Mouse (Mus musculus) hindbrain, embryonic 12.5 days (tissue): ENCODE measurements around the gene Cdh3. TPM values are rescaled to one million over a fixed set of nuclear protein-coding genes. Genes with fewer than 3 reads are reported as not detected.

Experiments
- ATAC-seq: fragments of 200-750 bp; cut with Nextera tagmentation; 2 replicates; pipeline ENCODE4 v1.8.0; 2017; ENCODE audit warnings: moderate TSS enrichment; ENCODE audit not compliant: low FRiP score
- H3K27ac ChIP-seq: fragments of 300-500 bp; sonication (generic); 2 replicates; pipeline ENCODE4 v1.5.1; 2016; ENCODE audit warnings: mild to moderate bottlenecking
- H3K27me3 ChIP-seq: fragments of 300-500 bp; sonication (generic); 2 replicates; pipeline ENCODE4 v1.6.1; 2016; ENCODE audit warnings: mild to moderate bottlenecking
- H3K36me3 ChIP-seq: fragments of 300-500 bp; sonication (generic); 2 replicates; pipeline ENCODE4 v1.6.1; 2016; ENCODE audit warnings: mild to moderate bottlenecking
- H3K4me1 ChIP-seq: fragments of 300-500 bp; sonication (generic); 2 replicates; pipeline ENCODE4 v1.6.1; 2016
- H3K4me2 ChIP-seq: fragments of 300-500 bp; sonication (generic); replicated peaks from 2 replicates; pipeline ENCODE4 v1.6.1; 2016; ENCODE audit warnings: mild to moderate bottlenecking
- H3K4me3 ChIP-seq: fragments of 300-500 bp; sonication (generic); 2 replicates; pipeline ENCODE4 v1.5.1; 2016; ENCODE audit warnings: mild to moderate bottlenecking
- H3K9ac ChIP-seq: fragments of 300-500 bp; sonication (generic); 2 replicates; pipeline ENCODE4 v1.6.1; 2016; ENCODE audit warnings: mild to moderate bottlenecking, moderate library complexity
- H3K9me3 ChIP-seq: fragments of 300-500 bp; sonication (generic); replicated peaks from 2 replicates; pipeline ENCODE4 v1.6.1; 2016; ENCODE audit warnings: mild to moderate bottlenecking
- WGBS: fragments of 180-500 bp; shearing (Covaris S2); methylation state at CpG from one replicate; pipeline ENCODE4 v1.1.7; 2016; 5-methylcytosine and 5-hydroxymethylcytosine counted together
- polyA plus RNA-seq: library from polyadenylated mRNA; unstranded; fragments of >200 nt; fragmentation: Nextera tagmentation; extraction: Ambion mirVana; gene quantifications from 2 replicates; pipeline ENCODE4 v1.2.1, GENCODE M21; 2016

The Cdh3 gene
- polyA plus RNA-seq, 1 experiment from 2014 or later = 10.0 TPM

DNA sequence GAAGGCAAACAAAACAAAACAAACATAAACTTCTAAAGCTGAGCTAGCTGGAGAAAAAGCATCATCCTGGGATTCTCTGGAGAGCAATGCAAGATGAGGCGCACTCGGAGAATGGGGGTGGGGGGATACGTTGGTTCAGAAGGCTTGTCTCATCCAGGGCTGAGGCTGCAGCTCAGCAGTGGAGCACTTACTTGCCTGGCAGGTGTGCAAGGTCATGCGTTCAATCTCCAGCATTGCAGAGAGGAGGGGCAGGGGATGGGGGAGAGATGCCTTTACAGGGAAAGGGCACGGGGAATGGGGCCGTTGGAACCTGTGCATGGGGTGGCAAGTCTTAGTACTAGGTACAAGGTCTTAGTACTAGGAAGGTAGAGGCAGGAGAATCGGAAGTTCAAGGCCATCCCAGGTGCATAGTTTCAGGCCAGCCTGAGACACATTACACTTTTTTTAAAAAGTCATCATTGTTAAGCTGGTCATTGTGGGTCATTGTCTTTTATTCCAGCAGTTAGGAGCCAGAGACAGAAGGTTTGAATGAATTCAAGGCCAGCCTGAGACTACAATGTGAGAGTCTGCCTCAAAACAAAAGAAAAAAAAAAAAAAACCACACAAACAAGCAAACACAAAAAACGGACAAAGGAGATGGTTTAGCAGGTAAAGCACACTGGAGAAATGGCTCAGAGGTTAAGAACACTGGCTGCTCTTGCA is 1.5 kb upstream of the Cdh3 start:
- Histone ChIP-seq H3K9me3 (no peaks in the 10 kb centered on the region), H3K27me3 (peaks cover 70% of the 10 kb centered on the region), H3K4me2 (no peak overlapping the region), H3K9ac (no peak overlapping the region), H3K36me3 (no peaks in the 10 kb centered on the region), H3K4me1 (peaks cover 28% of the 10 kb centered on the region), H3K27ac (no peak overlapping the region), H3K4me3 (no peak overlapping the region)
- 51% methylated on average over 8 of the region's 8 CpGs for WGBS
- ATAC-seq = no peak

DNA sequence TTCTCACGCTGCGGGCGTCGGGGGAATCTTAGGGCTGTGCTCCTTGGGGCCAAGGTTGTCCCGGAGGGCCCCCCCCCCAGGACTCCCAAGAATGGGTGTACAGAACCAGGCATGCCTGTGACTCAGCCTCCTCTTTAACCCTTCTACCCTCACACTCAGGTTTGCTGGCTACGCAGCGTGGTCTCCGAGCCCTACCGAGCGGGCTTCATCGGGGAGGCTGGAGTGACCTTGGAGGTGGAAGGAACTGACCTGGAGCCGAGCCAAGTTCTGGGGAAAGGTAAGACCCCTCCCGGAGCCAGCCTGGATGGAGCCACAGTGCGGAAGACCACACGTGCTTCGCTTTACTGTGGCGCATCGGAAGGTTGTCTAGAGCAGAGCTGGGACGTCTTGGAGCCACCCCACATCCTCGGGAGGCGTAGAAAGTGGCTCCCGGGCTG is 392 bp downstream of the Cdh3 start:
- WGBS = 1% methylated on average over 22 of the region's 22 CpGs
- Histone ChIP-seq H3K9ac (peak overlapping the region; percentile 29; the same call in 1 of the 2 replicates), H3K36me3 (no peaks in the 10 kb centered on the region), H3K4me3 (peak overlapping the region; percentile 33), H3K4me2 (peak overlapping the region; percentile 57), H3K9me3 (no peaks in the 10 kb centered on the region), H3K27me3 (peaks cover 66% of the 10 kb centered on the region), H3K4me1 (peaks cover 28% of the 10 kb centered on the region), H3K27ac (no peak overlapping the region)
- ATAC-seq = 0 out of 2 replicates have a peak, but pooled peaks have one; percentile 18

DNA sequence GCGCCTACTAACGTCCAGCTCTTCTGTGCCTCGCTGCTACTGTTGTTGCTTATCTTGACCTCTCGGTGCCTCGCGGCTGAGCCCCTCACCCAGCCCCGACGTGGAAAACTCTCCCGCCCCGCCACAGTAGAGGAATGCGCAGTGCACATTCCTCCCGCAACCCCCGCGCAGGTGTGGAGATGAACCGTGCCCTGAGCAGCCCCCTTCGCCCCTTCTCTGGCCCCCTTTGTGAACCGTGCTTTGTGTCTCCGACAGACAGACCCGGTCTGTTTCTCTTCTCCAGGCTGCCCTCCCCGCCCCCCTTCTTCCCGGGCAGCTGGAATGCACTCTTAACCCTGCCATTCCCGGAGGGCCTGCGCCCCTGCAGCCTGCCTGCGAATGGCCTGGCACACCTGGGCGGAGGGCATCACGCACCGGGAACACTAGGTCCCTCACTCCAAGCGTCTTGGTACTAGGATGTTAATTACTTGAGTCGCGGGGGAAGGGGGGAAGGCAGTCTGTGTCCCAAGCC is 895 bp downstream of the Cdh3 start:
- peaks cover 28% of the 10 kb centered on the region for H3K4me1 ChIP-seq
- peaks cover 63% of the 10 kb centered on the region for H3K27me3 ChIP-seq
- peak overlapping the region; percentile 33 for H3K4me3 ChIP-seq
- H3K9ac ChIP-seq = peak overlapping the region; percentile 29
- H3K4me2 ChIP-seq = peak overlapping the region; percentile 57
- no peaks in the 10 kb centered on the region for H3K36me3 ChIP-seq
- 0 out of 2 replicates have a peak, but pooled peaks have one; percentile 38 for ATAC-seq
- H3K9me3 ChIP-seq = no peaks in the 10 kb centered on the region
- no peak overlapping the region for H3K27ac ChIP-seq
- under 1% methylated on average over 30 of the region's 30 CpGs for WGBS

DNA sequence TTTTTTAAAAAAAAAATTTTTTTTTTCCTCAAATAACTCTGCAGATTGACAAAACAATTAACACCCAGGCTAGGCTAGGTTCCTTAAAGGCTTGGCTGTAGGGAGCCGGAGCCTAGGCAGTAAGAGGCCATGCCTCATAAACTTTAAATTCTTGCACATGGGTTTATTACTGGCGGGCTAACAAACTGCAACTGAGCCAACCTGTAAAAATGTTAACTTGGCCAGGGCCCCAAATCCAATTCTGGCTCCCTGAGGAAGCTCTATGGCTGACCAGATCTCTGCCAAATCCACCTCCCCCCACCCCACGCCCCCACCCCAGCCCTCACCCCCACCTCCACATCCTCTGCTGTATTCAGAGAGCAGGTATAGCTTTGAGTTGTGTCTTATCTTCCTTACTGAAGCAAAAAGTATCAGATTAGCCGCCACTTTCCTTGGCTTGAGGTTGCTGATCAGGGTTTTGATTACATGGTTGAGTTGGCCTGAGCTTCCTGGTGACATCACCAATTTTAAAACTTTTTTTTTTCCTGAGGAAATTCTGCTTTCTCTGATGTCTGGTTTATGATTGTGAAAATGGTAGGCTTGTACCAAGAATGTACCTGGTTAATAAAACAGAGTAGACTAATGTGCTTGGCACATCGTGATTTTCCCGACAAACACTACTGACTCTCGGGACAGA is 1.9 kb downstream of the Cdh3 start:
- no peak overlapping the region for H3K9ac ChIP-seq
- H3K4me2 ChIP-seq = no peak overlapping the region
- 63% methylated on average over 7 of the region's 7 CpGs for WGBS
- peaks cover 28% of the 10 kb centered on the region for H3K4me1 ChIP-seq
- H3K9me3 ChIP-seq = no peaks in the 10 kb centered on the region
- no peak for ATAC-seq
- H3K4me3 ChIP-seq = no peak overlapping the region
- H3K36me3 ChIP-seq = no peaks in the 10 kb centered on the region
- H3K27ac ChIP-seq = no peak overlapping the region
- peaks cover 52% of the 10 kb centered on the region for H3K27me3 ChIP-seq

DNA sequence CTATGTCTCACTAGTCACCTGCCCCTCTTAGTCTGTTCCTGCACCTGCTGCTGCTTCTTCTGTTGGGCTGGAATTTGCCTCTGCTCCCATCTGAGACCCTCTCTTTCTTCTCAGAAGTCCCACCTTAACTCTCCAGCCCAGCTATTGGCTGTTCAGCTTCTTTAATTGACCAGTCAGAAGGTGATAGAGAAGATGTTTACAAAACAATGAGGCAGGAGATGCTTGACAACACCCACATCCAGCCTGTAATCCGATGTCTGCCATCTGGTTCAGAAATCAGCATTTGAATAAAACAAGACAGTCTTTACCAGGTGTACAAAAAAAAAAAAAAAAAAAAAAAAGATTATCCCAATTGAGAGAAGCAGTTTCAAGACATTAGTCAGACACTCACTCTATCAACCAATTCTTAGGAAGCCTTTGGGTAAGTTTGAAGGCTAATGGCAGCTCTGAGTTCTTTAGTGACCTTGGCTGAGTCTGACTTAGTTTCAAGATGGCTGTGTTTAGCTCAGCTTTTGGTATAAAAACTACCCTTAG is 5.3 kb downstream of the Cdh3 start:
- Histone ChIP-seq H3K9me3 (no peaks in the 10 kb centered on the region), H3K9ac (no peak overlapping the region), H3K4me2 (no peak overlapping the region), H3K36me3 (no peaks in the 10 kb centered on the region), H3K27ac (no peak overlapping the region), H3K4me1 (peaks cover 8% of the 10 kb centered on the region), H3K27me3 (peaks cover 21% of the 10 kb centered on the region), H3K4me3 (no peak overlapping the region)
- no peak for ATAC-seq
- 33% methylated on average over 1 of the region's 1 CpGs for WGBS

DNA sequence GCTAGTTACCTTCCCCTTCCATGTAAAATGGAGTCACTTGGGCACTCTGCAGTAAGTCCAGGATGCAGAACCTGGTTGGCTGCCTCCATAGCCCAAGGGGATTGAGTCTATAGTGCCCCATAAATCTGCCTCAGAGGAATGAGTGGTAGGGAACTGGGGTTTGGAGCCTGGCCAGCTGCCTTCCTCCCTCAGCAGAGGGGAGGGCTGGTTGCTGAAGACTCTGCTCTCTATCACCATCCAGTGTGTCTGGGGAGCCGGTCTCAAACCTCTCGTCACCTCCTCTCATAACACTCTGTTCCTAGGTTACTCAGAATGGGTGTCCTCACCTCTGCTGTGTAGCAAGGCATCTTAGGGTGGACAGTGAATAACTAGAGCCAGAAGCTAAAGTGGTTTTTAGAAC is 5.9 kb downstream of the Cdh3 start:
- no peak overlapping the region for H3K4me3 ChIP-seq
- no peaks in the 10 kb centered on the region for H3K9me3 ChIP-seq
- H3K9ac ChIP-seq = no peak overlapping the region
- H3K4me2 ChIP-seq = no peak overlapping the region
- H3K4me1 ChIP-seq = peaks cover 2% of the 10 kb centered on the region
- no peaks in the 10 kb centered on the region for H3K36me3 ChIP-seq
- WGBS = 76% methylated on average over 2 of the region's 2 CpGs
- no peak for ATAC-seq
- peaks cover 16% of the 10 kb centered on the region for H3K27me3 ChIP-seq
- H3K27ac ChIP-seq = no peak overlapping the region

DNA sequence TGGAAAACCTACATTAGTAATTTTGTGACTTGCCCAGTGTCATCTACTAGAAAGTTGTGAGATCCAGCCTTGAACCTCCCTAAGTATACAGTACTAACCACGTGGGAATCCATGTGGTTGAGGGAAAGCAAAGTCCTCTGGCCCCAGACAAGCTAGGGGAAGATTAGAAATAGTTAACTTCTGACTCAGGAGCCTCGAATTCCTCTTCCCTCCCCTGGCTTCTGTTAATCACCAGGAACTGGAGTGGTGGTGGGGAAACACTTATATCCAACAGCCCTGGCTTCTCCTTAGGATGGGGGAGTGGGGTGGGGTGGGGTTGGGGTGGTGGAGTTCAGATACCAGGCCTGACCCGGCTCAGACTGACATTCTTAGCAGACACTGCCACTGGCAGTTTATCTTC is 8.1 kb downstream of the Cdh3 start:
- WGBS = 46% methylated on average over 3 of the region's 3 CpGs

DNA sequence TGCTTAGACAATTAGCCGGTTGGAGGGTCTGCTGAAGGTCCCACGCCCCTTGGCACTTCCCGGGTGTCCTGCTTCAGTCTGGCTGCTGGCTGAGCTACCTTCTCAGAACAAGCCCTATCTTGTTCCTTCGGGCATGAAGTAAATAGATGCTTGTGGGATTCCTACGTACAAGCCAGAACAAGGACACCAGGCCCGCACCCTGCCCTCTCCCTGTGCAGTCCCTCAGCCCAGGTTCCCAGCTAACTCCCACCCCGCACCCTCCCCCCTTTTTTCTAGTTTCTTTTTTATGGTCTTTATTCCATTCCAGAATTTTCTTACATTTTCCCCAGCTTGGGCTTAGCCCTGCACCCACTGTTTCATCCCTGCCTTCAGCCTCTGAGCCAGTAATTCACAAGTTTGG is 9.9 kb downstream of the Cdh3 start:
- Histone ChIP-seq H3K9me3 (no peaks in the 10 kb centered on the region), H3K27ac (no peak overlapping the region), H3K9ac (no peak overlapping the region), H3K36me3 (no peaks in the 10 kb centered on the region), H3K4me3 (no peak overlapping the region), H3K4me2 (no peak overlapping the region), H3K4me1 (no peaks in the 10 kb centered on the region), H3K27me3 (no peaks in the 10 kb centered on the region; the same call in 1 of the 2 replicates)
- ATAC-seq = no peak
- 87% methylated on average over 7 of the region's 7 CpGs for WGBS

More for the DNA sequence above, 8.1 kb downstream of the Cdh3 start:
- ATAC-seq = no peak
- Histone ChIP-seq H3K9me3 (no peaks in the 10 kb centered on the region), H3K27ac (no peak overlapping the region), H3K4me1 (no peaks in the 10 kb centered on the region), H3K4me2 (no peak overlapping the region), H3K27me3 (no peaks in the 10 kb centered on the region; the same call in 1 of the 2 replicates), H3K4me3 (no peak overlapping the region), H3K9ac (no peak overlapping the region), H3K36me3 (no peaks in the 10 kb centered on the region)

DNA sequence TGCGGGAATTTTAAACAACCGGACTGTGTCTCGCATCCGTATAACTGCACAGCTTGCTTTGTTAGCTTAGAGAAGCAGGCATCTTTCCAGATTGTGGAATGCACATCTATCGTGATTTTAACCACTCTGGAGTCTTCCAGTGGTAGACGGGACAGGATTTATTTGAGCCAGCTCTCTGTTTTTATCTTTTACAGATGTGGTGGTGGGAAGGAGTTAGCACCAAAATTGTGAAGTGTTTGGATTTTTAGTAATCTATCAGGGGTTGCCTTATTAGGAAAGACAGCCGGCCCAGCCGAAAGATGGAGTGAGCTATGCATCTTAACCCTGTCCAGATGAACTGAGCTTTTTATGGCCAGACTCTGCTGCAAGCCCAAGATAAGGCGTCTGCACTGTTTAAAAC is 11.2 kb downstream of the Cdh3 start:
- Histone ChIP-seq H3K27ac (no peak overlapping the region), H3K4me1 (no peaks in the 10 kb centered on the region), H3K4me2 (no peak overlapping the region), H3K36me3 (no peaks in the 10 kb centered on the region), H3K4me3 (no peak overlapping the region), H3K9ac (no peak overlapping the region), H3K27me3 (no peaks in the 10 kb centered on the region; the same call in 1 of the 2 replicates), H3K9me3 (no peaks in the 10 kb centered on the region)
- no peak for ATAC-seq
- 72% methylated on average over 9 of the region's 9 CpGs for WGBS

DNA sequence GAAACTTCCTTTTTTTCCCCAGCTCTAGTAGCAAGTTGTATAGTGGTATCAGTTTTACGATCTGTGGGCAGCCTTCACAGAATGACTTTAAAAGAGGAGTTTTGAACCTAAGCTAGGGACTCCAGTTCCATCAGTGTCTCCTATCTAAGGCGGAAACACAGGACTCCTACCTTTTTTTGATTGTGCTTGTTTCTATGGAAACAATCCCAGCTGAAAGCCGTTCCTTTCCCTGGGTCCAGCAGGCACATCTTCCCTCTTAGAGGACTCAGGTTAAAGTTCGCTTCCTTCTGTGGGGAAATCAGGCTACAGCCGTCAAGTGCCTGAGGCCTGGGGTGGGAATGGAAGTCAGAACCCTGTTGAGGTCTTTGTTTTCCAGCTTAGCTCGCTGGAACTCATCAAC is 16.0 kb downstream of the Cdh3 start:
- no peaks in the 10 kb centered on the region for H3K9me3 ChIP-seq
- 58% methylated on average over 6 of the region's 6 CpGs for WGBS
- no peaks in the 10 kb centered on the region for H3K4me1 ChIP-seq
- H3K27me3 ChIP-seq = no peaks in the 10 kb centered on the region; the same call in 1 of the 2 replicates
- H3K4me2 ChIP-seq = no peak overlapping the region
- H3K27ac ChIP-seq = no peak overlapping the region
- H3K9ac ChIP-seq = no peak overlapping the region
- no peaks in the 10 kb centered on the region for H3K36me3 ChIP-seq
- no peak for ATAC-seq
- no peak overlapping the region for H3K4me3 ChIP-seq

DNA sequence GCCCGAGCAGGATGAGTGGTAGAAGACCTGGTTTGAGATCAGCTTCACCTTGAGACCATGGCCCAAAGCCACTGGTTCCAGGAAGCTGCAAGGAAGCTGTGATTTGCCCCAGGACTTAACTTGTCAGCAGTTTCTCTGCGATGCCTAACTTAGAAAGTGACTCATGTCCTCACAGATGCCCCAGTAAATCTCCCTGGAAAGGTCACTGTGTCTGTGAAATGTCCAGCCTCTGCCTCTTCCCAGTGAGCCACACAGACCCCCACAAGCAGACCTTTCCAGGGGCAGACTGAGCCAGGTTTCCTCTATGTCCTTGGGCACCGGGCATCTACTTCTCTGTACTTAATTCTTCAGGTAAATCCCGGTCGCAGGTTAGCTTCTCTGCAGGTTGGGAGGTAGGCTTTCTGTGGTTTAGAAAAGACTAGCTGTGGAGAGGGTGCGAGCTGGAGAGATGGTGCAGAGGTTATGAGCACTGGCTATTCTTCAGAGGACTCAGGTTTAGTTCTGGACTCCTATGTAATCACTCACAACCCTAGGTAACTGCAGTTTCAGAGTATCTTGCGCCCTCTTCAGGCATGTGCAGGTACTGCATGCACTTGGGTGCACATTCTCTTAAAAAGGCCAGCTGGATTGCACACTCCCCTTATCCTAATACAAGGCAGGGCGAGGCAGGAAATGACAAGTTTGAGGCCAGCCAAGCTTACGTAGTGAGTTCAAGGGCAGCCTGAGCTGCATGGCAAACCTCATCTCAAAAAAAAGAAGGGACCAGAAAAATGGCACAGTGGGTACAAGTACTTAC is 16.7 kb downstream of the Cdh3 start:
- H3K9ac ChIP-seq = no peak overlapping the region
- no peak overlapping the region for H3K4me3 ChIP-seq
- H3K4me2 ChIP-seq = no peak overlapping the region
- no peaks in the 10 kb centered on the region; the same call in 1 of the 2 replicates for H3K27me3 ChIP-seq
- WGBS = 90% methylated on average over 9 of the region's 9 CpGs
- no peaks in the 10 kb centered on the region for H3K9me3 ChIP-seq
- no peaks in the 10 kb centered on the region for H3K4me1 ChIP-seq
- no peak overlapping the region for H3K27ac ChIP-seq
- no peaks in the 10 kb centered on the region for H3K36me3 ChIP-seq
- ATAC-seq = no peak
